Mouse (Mus musculus): ENCODE data around the gene Mgat5.

DNA sequence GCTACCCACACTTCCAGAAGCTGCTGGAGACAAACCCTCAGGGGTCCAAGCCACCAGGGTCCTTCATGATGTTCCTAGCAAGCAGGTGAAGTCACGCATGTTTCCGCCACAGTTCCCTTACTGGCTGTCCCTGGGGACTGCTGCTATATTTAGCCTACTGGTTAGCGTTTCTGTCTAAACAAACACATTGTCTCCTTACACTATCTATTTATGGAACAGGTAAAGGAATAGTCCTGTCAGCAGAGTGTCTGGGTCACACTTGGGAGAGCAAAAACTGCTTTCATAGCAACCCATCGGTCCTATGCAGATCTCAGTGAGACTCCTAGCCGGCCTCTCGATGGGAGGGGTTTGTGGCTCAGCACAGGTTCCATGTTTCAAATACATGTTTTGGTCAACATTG is 306.5 kb downstream of the Mgat5 start:
- no peak for TF ChIP-seq CTCF (IDR thresholded peaks at IDR 0.05; ENCODE audit: borderline replicate concordance, extremely low read depth, insufficient read depth, insufficient read length)
- no peak for TF ChIP-seq POLR2A (IDR thresholded peaks at IDR 0.05; ENCODE audit: borderline replicate concordance, extremely low read depth, insufficient read depth, insufficient read length, poor library complexity, severe bottlenecking)
